Mouse (Mus musculus) ovary, postnatal 14 days (tissue): ENCODE results near the gene Gpatch8.

Experiments used
- DNase-seq: peaks from one replicate; pipeline ENCODE4 v3.0.0; 2022; ENCODE audit warnings: low spot score

Gpatch8 gene

DNA sequence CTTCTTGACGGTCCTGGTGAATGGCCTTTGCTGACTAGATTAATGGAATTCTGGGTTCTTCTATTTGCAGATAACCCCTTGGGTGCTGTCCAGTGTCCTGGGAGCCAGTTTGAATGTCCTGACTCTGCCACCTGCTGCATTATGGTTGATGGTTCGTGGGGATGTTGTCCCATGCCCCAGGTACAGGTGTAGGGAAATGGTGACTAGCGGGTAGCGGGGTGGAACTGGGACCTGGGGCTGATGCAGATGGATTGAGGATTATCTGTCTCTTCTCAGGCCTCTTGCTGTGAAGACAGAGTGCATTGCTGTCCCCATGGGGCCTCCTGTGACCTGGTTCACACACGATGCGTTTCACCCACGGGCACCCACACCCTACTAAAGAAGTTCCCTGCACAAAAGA, 122.3 kb downstream of the Gpatch8 start:
- no peak for DNase-seq

DNA sequence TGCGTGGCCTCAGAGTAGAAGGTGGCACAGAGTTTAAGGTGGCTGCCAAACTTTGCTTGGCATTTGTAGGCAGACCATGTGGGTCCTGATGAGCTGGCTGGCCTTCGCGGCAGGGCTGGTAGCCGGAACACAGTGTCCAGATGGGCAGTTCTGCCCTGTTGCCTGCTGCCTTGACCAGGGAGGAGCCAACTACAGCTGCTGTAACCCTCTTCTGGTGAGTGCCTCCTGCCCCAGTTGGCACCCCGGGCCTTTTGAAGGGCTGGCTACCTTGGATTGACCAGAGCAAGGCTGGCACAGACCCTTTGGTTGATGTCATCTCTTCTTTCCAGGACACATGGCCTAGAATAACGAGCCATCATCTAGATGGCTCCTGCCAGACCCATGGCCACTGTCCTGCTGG, 123.3 kb downstream of the Gpatch8 start:
- DNase-seq: no peak

DNA sequence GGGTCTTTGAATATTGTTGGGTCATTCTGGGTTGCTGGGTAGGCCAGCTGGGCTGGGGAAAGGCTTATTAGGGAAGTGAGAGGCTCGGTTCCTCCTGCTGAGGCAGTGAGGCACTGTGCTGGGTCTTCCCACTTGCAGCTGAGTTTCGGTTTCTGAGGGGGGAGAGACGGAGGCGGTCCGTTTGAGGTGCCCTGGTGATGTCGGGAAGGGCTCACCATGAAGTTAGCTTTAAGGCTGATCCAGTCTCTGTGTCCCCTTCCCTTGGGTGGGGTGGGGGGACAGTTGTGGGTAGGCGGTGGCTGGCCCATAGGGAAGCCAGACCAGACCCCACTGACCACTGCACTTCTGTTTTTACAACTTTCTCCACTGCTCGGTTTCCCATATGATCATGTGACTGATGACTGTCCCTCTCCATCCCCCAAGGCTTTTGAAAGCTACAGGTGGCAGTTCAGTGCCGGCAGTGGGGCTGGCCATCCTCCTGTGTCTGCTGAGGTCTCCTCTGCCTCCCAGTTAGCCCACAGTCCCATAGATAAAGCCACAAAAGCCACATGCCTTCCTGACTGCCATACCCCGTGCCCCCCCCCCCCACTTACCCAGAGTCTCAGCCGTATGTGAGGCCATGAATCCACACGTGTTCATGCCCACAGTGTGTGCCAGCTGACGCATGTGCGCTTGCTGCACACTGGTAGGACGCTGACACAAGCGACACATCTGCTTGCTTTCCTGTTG, 123.9 kb downstream of the Gpatch8 start:
- DNase-seq: no peak

DNA sequence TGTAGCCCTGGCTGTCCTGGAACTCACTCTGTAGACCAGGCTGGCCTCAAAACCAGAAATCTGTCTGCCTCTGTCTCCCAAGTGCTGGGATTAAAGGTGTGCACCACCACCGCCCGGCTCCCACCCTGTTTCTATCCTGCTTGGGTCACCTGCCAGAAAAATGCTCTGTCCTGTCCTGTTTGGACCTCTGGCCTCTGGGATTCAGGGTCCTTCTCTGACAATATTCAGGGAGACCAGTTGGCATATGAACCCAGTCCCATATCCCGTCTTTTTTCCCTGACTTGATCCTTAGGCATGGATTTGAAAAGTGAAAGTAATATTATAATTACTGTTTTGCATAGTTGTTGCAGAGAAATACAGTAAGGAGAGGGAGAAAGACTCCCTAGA, 124.5 kb downstream of the Gpatch8 start:
- no peak for DNase-seq

DNA sequence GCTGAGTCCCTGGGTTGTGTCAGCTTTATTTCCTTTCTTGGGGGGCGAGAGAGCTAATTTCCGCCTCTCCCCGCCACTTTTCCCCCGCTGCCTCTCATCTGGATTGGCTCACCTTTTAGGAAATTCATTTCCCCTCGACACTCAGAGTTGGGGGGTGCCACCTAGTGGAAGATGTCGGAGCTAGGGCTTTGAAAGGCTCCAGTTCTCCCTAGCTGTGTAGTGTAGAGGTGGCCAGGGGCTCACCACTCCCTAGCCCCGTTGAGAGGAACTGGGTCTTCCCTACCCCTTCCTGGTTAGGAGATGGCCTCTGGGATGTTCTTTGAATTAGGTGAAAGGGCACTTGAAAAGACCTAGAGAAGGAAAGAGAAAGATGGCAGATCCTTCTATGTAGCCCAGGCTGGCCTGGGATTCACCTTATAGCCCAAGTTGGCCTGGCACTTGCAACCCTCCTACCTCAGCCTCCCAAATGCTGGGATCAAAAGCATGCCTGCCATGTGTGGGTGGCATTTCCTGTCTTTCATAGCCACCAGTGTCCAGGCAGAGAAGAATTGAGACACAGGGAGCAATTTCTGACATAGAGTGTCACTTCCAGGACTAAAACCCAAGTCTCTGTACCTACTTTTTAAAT, 125.1 kb downstream of the Gpatch8 start:
- no peak for DNase-seq

DNA sequence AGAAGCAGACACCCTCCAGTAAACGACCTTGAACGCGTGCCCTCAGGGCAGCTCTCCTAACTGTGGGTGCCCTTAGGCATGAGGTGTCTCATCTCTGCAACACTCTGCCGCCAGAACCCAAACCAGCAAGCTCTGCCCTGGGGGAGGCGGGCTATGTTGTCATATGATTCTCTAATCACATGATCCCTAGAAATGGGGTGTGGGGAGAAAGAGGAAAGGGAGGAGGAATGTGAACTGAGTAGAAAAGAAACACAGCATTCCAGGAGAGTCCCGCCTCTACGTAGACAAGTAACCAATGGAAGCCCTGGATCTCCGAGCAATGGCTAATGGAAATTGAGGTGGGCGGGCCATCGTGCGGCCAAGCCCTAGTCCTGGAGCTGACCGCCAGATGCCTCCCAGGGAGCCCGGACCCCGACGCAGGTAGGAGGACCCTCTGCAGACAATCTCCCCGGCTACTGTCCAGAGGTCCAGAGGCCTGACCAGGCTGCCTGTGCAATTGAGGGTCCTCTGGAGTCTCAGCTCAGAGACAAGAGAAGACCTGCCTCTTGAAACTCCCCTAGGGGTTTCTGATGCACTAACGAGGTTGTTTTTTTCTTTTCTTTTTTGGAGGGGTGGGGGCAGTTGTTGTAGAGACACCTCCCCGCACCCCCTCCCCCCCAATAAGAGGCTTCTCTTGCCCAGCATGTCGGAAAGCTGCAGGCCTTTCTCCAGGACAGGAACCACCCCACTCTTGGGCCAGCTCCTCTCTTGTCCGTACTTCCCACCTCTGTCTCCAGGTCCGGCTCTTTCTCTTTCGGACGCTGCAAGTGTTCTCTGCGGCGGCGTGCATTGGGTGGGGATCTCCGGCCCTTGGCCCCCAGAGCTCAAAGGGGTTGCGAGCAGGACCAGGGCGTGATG, 125.8 kb downstream of the Gpatch8 start, which contains the start of gene Grn:
Gene Grn, plus strand, starts transcription at position 195 of the 897 bp plus-strand sequence.
- DNase-seq: peak; percentile 75

DNA sequence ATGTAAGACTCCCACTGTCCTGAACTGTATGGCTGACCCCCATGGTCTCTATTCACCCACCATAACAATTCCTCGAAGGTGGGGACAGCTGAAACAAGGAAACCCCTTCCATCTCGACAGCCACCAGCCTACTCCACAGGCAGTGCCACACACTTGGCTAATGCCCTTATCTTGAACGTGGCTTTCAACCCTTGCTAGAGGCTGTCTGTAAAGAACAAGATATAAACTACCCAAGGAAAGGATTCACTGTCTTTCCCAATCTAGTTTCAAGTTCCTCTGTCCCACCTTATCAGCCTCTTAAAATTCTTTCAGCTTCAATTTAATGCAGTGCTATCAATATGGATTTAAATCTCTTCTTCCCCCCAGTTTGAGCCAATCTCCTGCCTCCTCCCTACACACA, 126.6 kb downstream of the Gpatch8 start:
- DNase-seq: no peak

DNA sequence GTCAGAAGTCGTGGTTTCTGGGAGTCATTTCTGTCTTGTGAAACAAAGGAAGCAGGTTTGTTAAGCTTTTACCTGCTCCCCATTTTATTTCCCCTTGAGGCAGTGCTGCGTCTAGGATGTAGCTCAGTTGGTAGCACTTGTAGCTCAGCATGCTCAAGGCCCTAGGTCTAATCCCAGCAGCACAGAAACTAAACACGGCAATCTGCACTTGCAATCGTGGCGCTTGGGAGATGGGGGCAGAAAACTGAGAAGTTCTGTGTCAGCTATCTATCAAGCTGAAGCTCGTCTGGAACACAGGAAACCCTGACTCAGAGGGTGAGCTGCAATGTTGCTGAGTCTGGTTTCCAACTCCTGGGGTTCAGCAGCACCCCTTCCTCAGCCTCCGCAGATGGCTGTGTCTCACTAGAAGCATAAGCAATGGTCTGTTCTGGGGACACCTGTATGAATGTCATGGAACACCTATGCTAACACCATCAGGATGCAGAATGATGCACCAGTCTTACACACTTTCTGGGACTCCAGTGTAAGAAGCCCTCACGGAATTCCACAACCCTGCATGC, 127.1 kb downstream of the Gpatch8 start:
- no peak for DNase-seq
